Mouse (Mus musculus): ENCODE results near the gene Ehd1. TPM values are rescaled to one million over a fixed set of nuclear protein-coding genes. Genes with fewer than 3 reads are reported as not detected.
A peak's percentile ranks its signal among the peaks of the same experiment; 100 is the strongest.

Gene Ehd1
- polyA plus RNA-seq, 2 experiments: 68.7 to 160 TPM

DNA sequence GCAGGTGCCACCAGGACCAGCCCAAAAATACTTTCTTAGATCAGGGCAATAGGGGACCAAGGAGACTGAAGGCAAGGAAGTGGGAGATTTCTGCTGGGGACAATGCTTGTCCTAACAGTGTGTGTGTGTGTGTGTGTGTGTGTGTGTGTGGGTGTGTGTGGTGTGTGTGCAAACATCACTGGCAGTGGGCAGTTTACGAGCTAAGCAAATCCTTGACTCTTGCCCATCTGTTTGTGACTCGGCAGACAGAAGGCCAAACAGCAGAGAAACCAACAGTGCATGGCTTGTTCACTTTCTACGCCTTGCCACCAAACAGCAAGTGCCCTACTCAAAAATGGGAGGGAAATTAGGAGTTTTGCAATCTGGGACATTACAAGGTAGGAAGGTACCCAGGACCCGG, 2.9 kb upstream of the Ehd1 start:
- Histone ChIP-seq H3K9me3 (ENCODE audit: control insufficient read depth, low read length) (no peaks in the 10 kb centered on the region), H3K36me3 (ENCODE audit: control insufficient read depth, insufficient read depth, low read length) (no peaks in the 10 kb centered on the region), H3K9ac (ENCODE audit: low read depth, low read length, severe bottlenecking) (no peak overlapping the region), H3K4me1 (ENCODE audit: control insufficient read depth, insufficient read depth, low read length) (peaks cover 9% of the 10 kb centered on the region), H3K27me3 (ENCODE audit: control insufficient read depth, insufficient read depth, low read length) (no peaks in the 10 kb centered on the region), H3K4me2 (replicated peaks; ENCODE audit: low read depth, low read length, severe bottlenecking) (no peak overlapping the region), H3K27ac (replicated peaks; ENCODE audit: low read depth, low read length) (no peak overlapping the region), H3K4me3 (replicated peaks; ENCODE audit: low read length) (no peak overlapping the region)
- DNase-seq (ENCODE audit: low spot score) (no peak), ATAC-seq (ENCODE audit: low FRiP score, low read depth) (no peak)
- no peak for TF ChIP-seq POLR2A (IDR thresholded peaks at IDR 0.05; ENCODE audit: borderline replicate concordance, extremely low read depth, insufficient read depth, insufficient read length)
- WGBS: 72% methylated on average over 4 of the region's 4 CpGs

DNA sequence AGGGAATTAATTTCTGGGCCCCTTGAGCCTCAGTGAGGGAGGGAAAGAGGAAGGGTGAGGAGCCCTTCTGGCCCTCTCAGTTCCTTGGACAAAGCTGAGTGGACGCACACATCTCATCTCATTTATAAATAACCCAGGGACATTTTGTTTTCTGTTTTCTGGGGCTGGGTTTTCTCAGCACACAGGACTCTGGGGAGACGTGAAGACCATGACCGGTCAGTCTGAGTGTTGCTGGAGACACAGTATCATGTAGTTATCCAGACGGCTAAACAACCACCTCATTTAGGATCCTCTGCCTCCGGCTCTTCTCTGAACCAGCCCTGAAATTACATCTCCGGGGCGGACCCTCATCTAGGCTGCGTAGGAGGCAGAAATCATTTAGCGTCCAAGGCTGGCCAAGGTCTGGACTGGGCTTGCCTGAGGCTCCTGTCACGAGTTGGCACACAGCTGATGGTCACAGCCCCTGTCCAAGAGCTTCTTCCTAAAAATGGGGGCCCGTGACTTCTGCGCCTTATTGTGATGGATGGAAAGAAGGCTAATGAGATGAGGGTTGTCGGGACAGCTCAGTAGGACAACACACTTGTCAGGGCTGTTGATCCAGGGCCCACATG, 2.4 kb upstream of the Ehd1 start:
- H3K9me3 ChIP-seq (ENCODE audit: control insufficient read depth, low read length): no peaks in the 10 kb centered on the region
- ATAC-seq (ENCODE audit: low FRiP score, low read depth): no peak

DNA sequence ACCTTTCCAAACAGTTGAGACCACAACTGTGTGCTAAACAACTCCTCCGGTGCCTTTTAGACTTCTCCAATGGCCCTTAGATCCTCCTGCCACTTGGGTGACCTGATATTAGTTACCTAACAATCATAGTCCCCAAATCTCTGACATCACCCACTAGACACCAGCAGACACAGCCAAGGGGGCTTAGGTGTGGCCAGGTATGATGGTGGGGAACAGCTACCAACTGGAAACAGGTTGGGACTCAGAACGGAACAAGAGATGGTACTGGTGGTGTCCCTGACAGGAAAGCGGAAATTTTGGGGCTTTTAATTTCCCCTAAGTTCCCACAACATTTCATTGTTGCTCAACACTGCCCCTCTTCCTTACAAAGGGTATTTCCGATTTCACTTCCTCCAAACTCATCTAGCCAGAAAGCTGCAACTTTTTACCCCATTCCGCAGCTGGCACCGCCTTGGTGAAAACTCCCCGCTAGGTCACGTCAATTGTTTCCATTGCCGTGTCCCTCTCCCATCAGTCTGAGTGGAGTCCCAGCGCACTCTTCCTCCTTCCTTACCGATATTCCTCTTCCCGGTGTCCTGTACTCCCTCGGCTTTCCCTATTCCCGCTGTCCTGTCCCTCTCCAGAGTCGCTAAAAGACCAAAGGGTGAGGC, 660 bp upstream of the Ehd1 start:
- Histone ChIP-seq H3K27ac (replicated peaks; ENCODE audit: low read depth, low read length) (peak overlapping the region; percentile 63), H3K4me2 (replicated peaks; ENCODE audit: low read depth, low read length, severe bottlenecking) (peak overlapping the region; percentile 78), H3K36me3 (ENCODE audit: control insufficient read depth, insufficient read depth, low read length) (peaks cover 15% of the 10 kb centered on the region), H3K9me3 (ENCODE audit: control insufficient read depth, low read length) (no peaks in the 10 kb centered on the region), H3K9ac (ENCODE audit: low read depth, low read length, severe bottlenecking) (peak overlapping the region; percentile 50), H3K4me1 (ENCODE audit: control insufficient read depth, insufficient read depth, low read length) (peaks cover 22% of the 10 kb centered on the region), H3K4me3 (replicated peaks; ENCODE audit: low read length) (peak overlapping the region; percentile 91), H3K27me3 (ENCODE audit: control insufficient read depth, insufficient read depth, low read length) (no peaks in the 10 kb centered on the region)
- DNase-seq (ENCODE audit: low spot score): peak; percentile 14
- no peak for TF ChIP-seq POLR2A (IDR thresholded peaks at IDR 0.05; ENCODE audit: borderline replicate concordance, extremely low read depth, insufficient read depth, insufficient read length)
- WGBS: 8% methylated on average over 15 of the region's 15 CpGs
- ATAC-seq (ENCODE audit: low FRiP score, low read depth): peak; percentile 5; the same call in 1 of the 2 replicates

More for the DNA sequence above, 2.4 kb upstream of the Ehd1 start:
- no peak for TF ChIP-seq POLR2A (IDR thresholded peaks at IDR 0.05; ENCODE audit: borderline replicate concordance, extremely low read depth, insufficient read depth, insufficient read length)
- Histone ChIP-seq H3K27me3 (ENCODE audit: control insufficient read depth, insufficient read depth, low read length) (no peaks in the 10 kb centered on the region), H3K9ac (ENCODE audit: low read depth, low read length, severe bottlenecking) (no peak overlapping the region), H3K4me1 (ENCODE audit: control insufficient read depth, insufficient read depth, low read length) (peaks cover 14% of the 10 kb centered on the region), H3K4me3 (replicated peaks; ENCODE audit: low read length) (no peak overlapping the region), H3K4me2 (replicated peaks; ENCODE audit: low read depth, low read length, severe bottlenecking) (no peak overlapping the region), H3K36me3 (ENCODE audit: control insufficient read depth, insufficient read depth, low read length) (no peaks in the 10 kb centered on the region), H3K27ac (replicated peaks; ENCODE audit: low read depth, low read length) (no peak overlapping the region)
- 88% methylated on average over 13 of the region's 13 CpGs for WGBS
- no peak for DNase-seq (ENCODE audit: low spot score)

DNA sequence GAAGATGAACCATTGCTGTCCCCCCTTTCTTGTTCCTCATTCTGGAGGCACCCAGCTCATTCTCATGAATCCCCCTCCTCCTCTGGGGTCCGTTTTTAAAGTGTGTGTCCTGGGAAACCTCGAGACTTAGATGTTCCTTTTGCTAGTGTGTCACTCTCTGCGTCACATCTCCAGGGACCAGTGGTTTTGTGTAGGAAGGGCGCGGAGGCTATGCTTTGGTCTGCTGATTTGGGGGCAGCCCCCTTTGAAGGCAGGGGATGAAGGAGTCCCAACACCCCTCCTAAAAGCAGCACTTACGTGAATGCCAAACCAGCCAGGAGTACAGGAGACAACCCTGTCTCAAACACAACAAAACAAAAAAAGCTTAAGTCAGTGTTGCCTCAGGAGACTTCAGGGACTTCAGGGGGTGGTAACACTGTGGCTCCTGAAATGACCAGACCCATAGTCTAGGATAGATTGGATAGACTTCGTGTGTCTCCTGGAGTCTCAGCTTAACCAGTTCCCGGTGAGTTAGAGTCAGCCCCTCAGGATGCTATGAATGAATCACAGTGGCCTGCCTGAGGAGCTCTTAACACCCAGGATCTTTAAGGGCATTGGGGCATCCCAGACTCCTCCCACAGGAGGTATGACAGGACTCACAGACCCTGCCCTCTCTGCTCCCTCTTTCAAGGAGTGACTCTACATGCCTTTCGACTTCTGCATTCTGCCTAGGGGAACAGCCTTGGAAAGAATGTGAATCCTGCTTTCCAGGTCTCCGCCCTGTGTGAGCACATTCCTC, 1.3 kb downstream of the Ehd1 start:
- 5% methylated on average over 10 of the region's 10 CpGs for WGBS
- ATAC-seq (ENCODE audit: low FRiP score, low read depth): no peak
- H3K9ac ChIP-seq (ENCODE audit: low read depth, low read length, severe bottlenecking): peak overlapping the region; percentile 80
- H3K36me3 ChIP-seq (ENCODE audit: control insufficient read depth, insufficient read depth, low read length): peaks cover 35% of the 10 kb centered on the region
- no peaks in the 10 kb centered on the region for H3K9me3 ChIP-seq (ENCODE audit: control insufficient read depth, low read length)
- peak overlapping the region; percentile 78 for H3K4me2 ChIP-seq (replicated peaks; ENCODE audit: low read depth, low read length, severe bottlenecking)
- peak; percentile 77 for DNase-seq (ENCODE audit: low spot score)
- H3K4me1 ChIP-seq (ENCODE audit: control insufficient read depth, insufficient read depth, low read length): peaks cover 22% of the 10 kb centered on the region
- TF ChIP-seq POLR2A (IDR thresholded peaks at IDR 0.05; ENCODE audit: borderline replicate concordance, extremely low read depth, insufficient read depth, insufficient read length): no peak
- H3K27ac ChIP-seq (replicated peaks; ENCODE audit: low read depth, low read length): no peak overlapping the region; the same call in 1 of the 2 replicates
- peak overlapping the region; percentile 91 for H3K4me3 ChIP-seq (replicated peaks; ENCODE audit: low read length)
- no peaks in the 10 kb centered on the region for H3K27me3 ChIP-seq (ENCODE audit: control insufficient read depth, insufficient read depth, low read length)

- peak overlapping the region; percentile 50; the same call in 1 of the 2 replicates for H3K27ac ChIP-seq (replicated peaks; ENCODE audit: low read depth, low read length)
- H3K4me3 ChIP-seq (replicated peaks; ENCODE audit: low read length): peak overlapping the region; percentile 91
- DNase-seq (ENCODE audit: low spot score): no peak
- TF ChIP-seq POLR2A (IDR thresholded peaks at IDR 0.05; ENCODE audit: borderline replicate concordance, extremely low read depth, insufficient read depth, insufficient read length): no peak
- H3K9ac ChIP-seq (ENCODE audit: low read depth, low read length, severe bottlenecking): peak overlapping the region; percentile 80
- no peaks in the 10 kb centered on the region for H3K9me3 ChIP-seq (ENCODE audit: control insufficient read depth, low read length)
- peaks cover 22% of the 10 kb centered on the region for H3K4me1 ChIP-seq (ENCODE audit: control insufficient read depth, insufficient read depth, low read length)
- 24% methylated on average over 6 of the region's 6 CpGs for WGBS
- H3K4me2 ChIP-seq (replicated peaks; ENCODE audit: low read depth, low read length, severe bottlenecking): peak overlapping the region; percentile 78
- H3K27me3 ChIP-seq (ENCODE audit: control insufficient read depth, insufficient read depth, low read length): no peaks in the 10 kb centered on the region
- ATAC-seq (ENCODE audit: low FRiP score, low read depth): no peak
- H3K36me3 ChIP-seq (ENCODE audit: control insufficient read depth, insufficient read depth, low read length): peaks cover 42% of the 10 kb centered on the region
These were observed 2.0 kb downstream of the Ehd1 start for GRCm38 (mm10) chr19:6278439-6279073.
